Mouse (Mus musculus): Measurements from ENCODE around the gene Il2rb. TPM values are rescaled to one million over a fixed set of nuclear protein-coding genes. Genes with fewer than 3 reads are reported as not detected.

Gene Il2rb
- polyA plus RNA-seq, 1 experiment from 2014 or later = 0.06 TPM

DNA sequence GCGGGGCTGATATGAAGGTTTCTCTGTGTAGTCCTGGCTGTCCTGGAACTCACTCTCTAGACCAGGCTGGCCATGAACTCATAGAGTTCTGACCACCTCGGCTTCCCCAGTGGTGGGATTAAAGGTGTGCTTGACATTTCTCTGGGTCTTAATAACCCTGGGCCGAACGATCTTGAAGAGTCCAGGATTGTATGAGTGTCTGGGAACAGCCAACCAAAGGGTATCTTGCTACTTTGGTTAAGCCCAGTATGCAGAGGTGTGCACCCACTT is 36.3 kb upstream of the Il2rb start:
- peak overlapping the region; percentile 86 for H3K27ac ChIP-seq (replicated peaks)
- 66% methylated on average over 4 of the region's 4 CpGs for WGBS
- no peak; the same call in 1 of the 2 replicates for ATAC-seq (ENCODE audit: low read depth)
- peak overlapping the region; percentile 32; the same call in 1 of the 2 replicates for H3K4me3 ChIP-seq
- peak overlapping the region; percentile 69 for H3K9ac ChIP-seq
- H3K9me3 ChIP-seq = no peaks in the 10 kb centered on the region
- no peaks in the 10 kb centered on the region for H3K36me3 ChIP-seq
- H3K4me2 ChIP-seq = peak overlapping the region; percentile 53
- no peaks in the 10 kb centered on the region; the same call in 1 of the 2 replicates for H3K27me3 ChIP-seq
- peaks cover 35% of the 10 kb centered on the region for H3K4me1 ChIP-seq (replicated peaks)

DNA sequence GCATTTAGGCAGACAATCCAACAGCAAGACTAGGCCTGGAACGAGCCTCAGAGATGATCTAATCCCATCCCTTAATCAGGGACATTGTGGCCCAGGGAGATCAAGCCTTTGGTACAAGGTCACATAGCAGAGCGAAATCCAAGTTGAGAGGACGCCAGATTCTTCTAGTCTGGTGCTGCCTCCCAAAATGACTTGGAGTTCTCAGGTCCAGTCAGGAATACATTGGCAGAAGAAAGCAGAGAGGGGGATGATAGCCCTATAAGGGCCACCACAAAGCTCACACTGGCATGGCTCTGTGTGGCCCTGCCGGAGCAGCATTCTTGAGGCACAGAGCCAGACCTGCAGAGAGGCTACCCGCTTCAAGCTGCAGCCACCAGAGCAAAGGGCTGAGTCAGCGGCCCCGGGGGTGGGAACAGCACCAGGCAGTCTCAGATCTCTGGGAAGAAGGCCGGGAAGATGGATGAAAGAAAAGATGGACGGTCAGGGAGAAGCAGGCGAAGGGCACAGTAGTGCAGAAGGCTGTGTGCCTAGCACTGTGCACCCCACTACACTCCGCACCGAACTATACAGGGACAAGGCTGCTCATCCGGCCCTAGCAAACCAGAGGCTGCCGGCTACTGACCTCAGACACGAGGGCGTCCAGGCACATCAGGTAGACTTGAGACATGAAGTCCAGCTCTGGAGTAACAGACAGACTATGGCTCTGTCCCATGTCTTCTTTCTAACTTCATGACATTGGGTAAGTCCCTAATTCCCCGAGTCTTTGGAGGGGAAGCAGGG is 35.8 kb upstream of the Il2rb start, which contains the start of gene C1qtnf6:
C1qtnf6 (minus strand) TSS at position 746 of the 780 bp plus-strand sequence.
- peak within 1 kb of the TSS; percentile 53 for H3K4me2 ChIP-seq
- 68% methylated on average over 17 of the region's 17 CpGs for WGBS

DNA sequence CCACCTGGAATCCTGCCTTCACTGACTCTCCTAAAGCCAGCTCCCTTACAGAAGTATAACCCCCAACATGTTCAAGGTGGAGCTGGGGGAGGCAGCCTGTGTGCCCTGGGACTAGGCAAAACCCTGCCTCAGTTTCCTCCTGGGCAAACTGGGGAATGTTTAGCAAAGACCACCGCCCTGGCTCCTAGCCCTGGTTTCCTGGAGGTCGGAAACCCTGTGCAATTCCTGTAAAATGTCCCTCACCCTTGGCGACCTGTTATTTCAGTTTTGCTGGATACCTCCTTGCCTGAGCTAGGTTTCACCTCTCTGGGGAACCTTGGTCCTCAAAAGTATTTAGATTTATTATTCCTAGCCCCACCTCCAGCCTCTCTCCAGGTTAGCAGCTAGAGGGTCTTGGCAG is 35.1 kb upstream of the Il2rb start:
- Histone ChIP-seq H3K9me3 (no peaks in the 10 kb centered on the region), H3K4me2 (no peak overlapping the region), H3K4me1 (replicated peaks) (peaks cover 30% of the 10 kb centered on the region), H3K9ac (peak overlapping the region; percentile 69), H3K36me3 (no peaks in the 10 kb centered on the region), H3K27me3 (no peaks in the 10 kb centered on the region; the same call in 1 of the 2 replicates), H3K27ac (replicated peaks) (no peak overlapping the region), H3K4me3 (no peak overlapping the region)
- 71% methylated on average over 3 of the region's 3 CpGs for WGBS
- no peak for ATAC-seq (ENCODE audit: low read depth)

More for the DNA sequence above, 35.8 kb upstream of the Il2rb start, which contains the start of gene C1qtnf6:
- ATAC-seq (ENCODE audit: low read depth) = no peak
- H3K36me3 ChIP-seq = no peaks in the 10 kb centered on the region
- no peaks in the 10 kb centered on the region for H3K9me3 ChIP-seq
- H3K9ac ChIP-seq = peak within 1 kb of the TSS; percentile 69
- H3K4me3 ChIP-seq = peak within 1 kb of the TSS; percentile 32
- peak within 1 kb of the TSS; percentile 86 for H3K27ac ChIP-seq (replicated peaks)
- no peaks in the 10 kb centered on the region; the same call in 1 of the 2 replicates for H3K27me3 ChIP-seq
- H3K4me1 ChIP-seq (replicated peaks) = peaks cover 35% of the 10 kb centered on the region

DNA sequence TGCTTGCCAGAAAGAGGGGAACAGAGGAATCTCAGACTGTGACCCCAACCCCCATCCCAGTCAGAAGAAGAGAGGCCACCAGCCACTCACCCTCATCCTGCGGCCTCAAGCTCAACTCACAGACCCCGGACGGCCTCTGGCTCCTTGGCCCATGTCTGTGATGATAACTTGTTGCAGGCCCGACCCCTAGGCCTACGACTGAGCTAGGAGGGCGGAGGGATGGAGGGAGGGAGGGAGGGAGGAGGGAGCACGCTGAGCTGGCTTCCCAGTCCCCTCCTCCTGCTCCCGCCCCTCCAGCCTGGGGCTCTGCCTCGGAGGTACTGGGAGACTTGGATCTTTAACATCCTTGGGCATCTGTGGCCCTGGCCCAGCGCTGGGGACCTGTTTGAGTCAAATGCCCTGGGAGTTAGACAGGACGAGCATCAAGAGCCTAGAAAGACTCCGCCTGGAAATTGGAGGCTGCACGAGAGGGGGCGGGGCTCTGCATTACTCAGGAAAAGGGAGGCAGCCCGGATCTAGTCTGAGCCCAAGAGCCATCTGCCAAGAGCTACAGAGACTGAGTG is 34.4 kb upstream of the Il2rb start:
- Histone ChIP-seq H3K9me3 (no peaks in the 10 kb centered on the region), H3K27ac (replicated peaks) (peak overlapping the region; percentile 54), H3K4me3 (peak overlapping the region; percentile 25), H3K36me3 (no peaks in the 10 kb centered on the region), H3K27me3 (no peaks in the 10 kb centered on the region; the same call in 1 of the 2 replicates), H3K4me1 (replicated peaks) (peaks cover 30% of the 10 kb centered on the region), H3K9ac (peak overlapping the region; percentile 69), H3K4me2 (peak overlapping the region; percentile 52)
- 6% methylated on average over 15 of the region's 15 CpGs for WGBS
- 0 out of 2 replicates have a peak, but pooled peaks have one; percentile 15 for ATAC-seq (ENCODE audit: low read depth)

DNA sequence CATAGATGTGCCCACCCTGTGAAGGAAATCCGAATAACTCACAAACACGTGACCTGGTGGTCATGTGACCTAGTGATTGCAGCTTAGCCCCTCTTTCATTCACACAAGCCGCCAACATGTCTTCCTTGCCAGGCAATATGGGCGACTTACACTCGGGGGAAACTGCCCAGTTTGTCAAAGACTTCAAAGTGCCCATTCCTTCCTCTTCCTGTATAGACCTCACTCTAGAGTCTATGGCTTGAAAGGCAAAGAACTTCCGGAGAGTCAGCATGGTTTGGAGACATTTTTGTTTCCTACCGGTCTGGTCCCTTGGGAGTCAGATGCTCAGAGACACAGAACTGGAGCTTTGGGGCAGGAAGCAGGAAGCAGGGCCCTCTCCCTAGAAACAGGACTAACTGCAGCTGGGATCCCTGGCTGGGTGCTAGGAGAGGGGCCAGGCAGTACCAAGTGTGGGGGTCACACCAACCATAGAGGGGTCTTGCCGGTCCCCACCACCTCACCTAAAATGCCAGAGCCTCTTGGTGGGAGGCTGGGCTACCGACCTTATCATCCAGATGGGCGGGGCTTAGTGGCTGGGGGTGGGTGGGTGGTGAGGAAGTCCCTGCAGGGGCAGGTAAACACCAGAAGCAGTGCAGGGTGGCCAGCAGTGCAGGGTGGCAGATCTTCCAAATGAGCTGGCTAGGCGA is 33.8 kb upstream of the Il2rb start:
- H3K9ac ChIP-seq = peak overlapping the region; percentile 69
- H3K27ac ChIP-seq (replicated peaks) = peak overlapping the region; percentile 54
- H3K4me3 ChIP-seq = peak overlapping the region; percentile 25
- H3K27me3 ChIP-seq = no peaks in the 10 kb centered on the region; the same call in 1 of the 2 replicates
- 55% methylated on average over 11 of the region's 11 CpGs for WGBS
- no peak for ATAC-seq (ENCODE audit: low read depth)
- H3K36me3 ChIP-seq = no peaks in the 10 kb centered on the region
- H3K4me2 ChIP-seq = peak overlapping the region; percentile 52
- no peaks in the 10 kb centered on the region for H3K9me3 ChIP-seq
- H3K4me1 ChIP-seq (replicated peaks) = peaks cover 30% of the 10 kb centered on the region

DNA sequence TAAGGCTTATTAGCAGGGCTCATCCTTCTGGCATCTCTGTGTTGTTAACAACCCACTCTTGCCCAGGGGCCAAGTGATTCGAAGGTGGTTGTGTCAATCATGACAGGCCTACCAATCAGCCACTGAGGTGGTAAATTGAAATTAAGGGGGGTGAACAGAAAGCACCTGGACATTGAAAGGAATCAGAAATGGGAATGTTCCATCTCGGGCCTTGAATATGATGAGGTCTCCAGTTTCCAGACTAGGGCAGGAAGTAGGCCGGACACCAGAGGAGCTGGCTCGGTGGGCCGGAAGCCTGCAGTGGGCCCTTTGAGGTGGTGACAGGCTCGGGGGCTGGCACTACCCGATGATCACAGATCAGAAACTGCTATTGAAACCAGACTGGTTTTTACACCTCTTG is 32.9 kb upstream of the Il2rb start:
- Histone ChIP-seq H3K9ac (no peak overlapping the region), H3K36me3 (no peaks in the 10 kb centered on the region), H3K4me1 (replicated peaks) (peaks cover 30% of the 10 kb centered on the region), H3K27me3 (no peaks in the 10 kb centered on the region; the same call in 1 of the 2 replicates), H3K4me2 (0 out of 2 replicates have a peak overlapping the region, but pooled peaks have one; percentile 52), H3K27ac (replicated peaks) (no peak overlapping the region), H3K9me3 (no peaks in the 10 kb centered on the region), H3K4me3 (no peak overlapping the region)
- WGBS = 83% methylated on average over 7 of the region's 7 CpGs
- ATAC-seq (ENCODE audit: low read depth) = no peak

DNA sequence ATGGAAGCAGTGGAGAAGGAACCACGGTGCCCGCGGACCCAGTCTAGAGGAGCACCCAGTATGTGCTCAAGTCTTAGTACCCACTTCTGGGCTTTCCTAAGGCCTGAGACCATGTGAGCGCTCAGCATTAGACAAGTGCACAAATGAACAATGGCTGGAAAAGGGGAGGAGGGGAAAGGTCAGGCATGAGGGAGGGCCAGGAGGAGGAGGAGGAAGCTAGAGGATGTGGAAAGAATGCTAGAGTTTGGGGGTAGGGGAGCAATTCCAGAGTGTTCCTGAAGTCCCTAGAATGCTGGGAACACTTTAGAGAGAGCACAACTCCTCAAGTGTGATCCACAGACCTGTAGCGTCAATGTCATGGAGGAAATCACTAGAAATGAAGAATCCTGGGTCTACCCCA is 29.1 kb upstream of the Il2rb start:
- no peak overlapping the region for H3K4me3 ChIP-seq
- H3K4me2 ChIP-seq = no peak overlapping the region
- 89% methylated on average over 5 of the region's 5 CpGs for WGBS
- peaks cover 7% of the 10 kb centered on the region for H3K4me1 ChIP-seq (replicated peaks)
- no peaks in the 10 kb centered on the region for H3K36me3 ChIP-seq
- ATAC-seq (ENCODE audit: low read depth) = no peak
- H3K9ac ChIP-seq = no peak overlapping the region
- H3K27me3 ChIP-seq = no peaks in the 10 kb centered on the region
- no peak overlapping the region for H3K27ac ChIP-seq (replicated peaks)
- H3K9me3 ChIP-seq = no peaks in the 10 kb centered on the region

DNA sequence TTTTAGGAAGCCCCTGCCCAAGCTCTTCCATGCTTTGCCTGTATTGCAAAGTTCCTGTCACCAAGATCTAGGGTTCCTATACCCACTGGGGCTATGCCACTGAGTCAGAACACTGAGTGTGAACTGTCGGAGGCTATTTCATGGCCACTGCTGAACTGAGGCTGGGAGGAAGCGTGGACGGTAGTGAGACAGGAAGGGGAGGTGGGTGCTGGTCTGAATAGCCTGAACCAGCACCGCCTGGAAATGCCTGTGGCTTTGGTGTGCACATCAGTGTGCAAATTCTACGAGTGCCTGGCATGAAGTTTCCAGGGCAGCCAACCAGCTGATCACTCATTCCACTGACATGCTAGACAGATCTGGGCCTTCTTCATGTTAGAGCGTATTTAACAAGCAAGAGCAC is 26.8 kb upstream of the Il2rb start:
- H3K36me3 ChIP-seq = no peaks in the 10 kb centered on the region
- no peak overlapping the region for H3K4me2 ChIP-seq
- H3K4me1 ChIP-seq (replicated peaks) = no peaks in the 10 kb centered on the region
- H3K27ac ChIP-seq (replicated peaks) = no peak overlapping the region
- H3K27me3 ChIP-seq = no peaks in the 10 kb centered on the region
- H3K4me3 ChIP-seq = no peak overlapping the region
- 90% methylated on average over 6 of the region's 6 CpGs for WGBS
- no peak for ATAC-seq (ENCODE audit: low read depth)
- H3K9me3 ChIP-seq = no peaks in the 10 kb centered on the region
- H3K9ac ChIP-seq = no peak overlapping the region

DNA sequence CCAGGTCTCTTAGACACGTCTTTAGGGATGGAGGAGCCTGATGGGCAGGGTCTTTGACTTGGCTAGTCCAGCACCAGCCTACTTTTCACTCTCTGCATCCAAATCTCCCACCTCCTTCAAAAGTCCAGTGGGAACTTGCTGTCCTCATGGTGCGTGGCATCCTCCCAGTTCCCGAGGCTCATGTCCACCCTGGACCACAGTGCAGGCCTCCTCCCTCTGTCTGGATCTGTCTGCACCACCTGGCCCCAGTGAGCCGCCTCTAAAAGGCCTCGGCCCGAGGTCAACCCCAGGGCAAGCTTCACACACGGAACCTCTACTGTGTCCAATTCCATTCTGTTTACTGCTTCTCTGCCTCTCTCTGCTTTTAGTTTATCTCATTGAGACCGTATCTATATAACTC is 26.3 kb upstream of the Il2rb start:
- ATAC-seq (ENCODE audit: low read depth) = no peak
- Histone ChIP-seq H3K27ac (replicated peaks) (no peak overlapping the region), H3K36me3 (no peaks in the 10 kb centered on the region), H3K9ac (no peak overlapping the region), H3K4me3 (no peak overlapping the region), H3K9me3 (no peaks in the 10 kb centered on the region), H3K27me3 (no peaks in the 10 kb centered on the region), H3K4me1 (replicated peaks) (no peaks in the 10 kb centered on the region), H3K4me2 (no peak overlapping the region)
- WGBS = 66% methylated on average over 8 of the region's 8 CpGs

DNA sequence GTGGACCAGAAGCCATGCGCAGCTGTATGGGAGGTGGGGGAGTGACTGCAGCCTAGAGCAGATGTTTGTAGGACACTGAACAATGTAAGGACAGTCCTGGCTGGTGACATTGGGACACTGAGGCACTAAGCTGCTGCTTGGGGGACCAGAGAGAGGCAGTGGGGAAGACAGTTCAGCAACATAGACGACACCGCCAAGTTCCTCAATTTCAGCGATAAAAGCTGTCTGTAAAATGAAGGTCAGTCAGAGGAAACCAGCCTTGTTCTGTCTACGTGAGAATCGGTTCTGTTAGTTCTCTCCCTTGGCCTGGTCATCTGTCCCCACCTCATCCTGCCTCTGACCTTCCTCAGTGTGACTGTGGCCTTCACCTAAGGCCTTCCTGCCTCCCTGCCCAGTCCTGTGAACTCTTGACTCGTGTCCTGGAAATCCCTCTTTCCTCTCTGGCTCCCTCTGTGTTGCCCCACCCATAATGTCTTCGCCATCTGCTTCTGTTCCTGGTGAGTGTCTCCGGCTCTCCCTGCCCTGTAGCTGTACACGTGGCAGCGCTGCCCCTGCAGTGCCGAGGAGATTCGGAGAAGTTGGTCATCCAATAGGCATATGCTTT is 25.1 kb upstream of the Il2rb start:
- Histone ChIP-seq H3K9me3 (no peaks in the 10 kb centered on the region), H3K4me2 (no peak overlapping the region), H3K4me3 (no peak overlapping the region), H3K9ac (no peak overlapping the region; the same call in 1 of the 2 replicates), H3K27ac (replicated peaks) (no peak overlapping the region), H3K4me1 (replicated peaks) (no peaks in the 10 kb centered on the region), H3K36me3 (no peaks in the 10 kb centered on the region), H3K27me3 (no peaks in the 10 kb centered on the region)
- WGBS = 67% methylated on average over 13 of the region's 13 CpGs
- no peak for ATAC-seq (ENCODE audit: low read depth)

DNA sequence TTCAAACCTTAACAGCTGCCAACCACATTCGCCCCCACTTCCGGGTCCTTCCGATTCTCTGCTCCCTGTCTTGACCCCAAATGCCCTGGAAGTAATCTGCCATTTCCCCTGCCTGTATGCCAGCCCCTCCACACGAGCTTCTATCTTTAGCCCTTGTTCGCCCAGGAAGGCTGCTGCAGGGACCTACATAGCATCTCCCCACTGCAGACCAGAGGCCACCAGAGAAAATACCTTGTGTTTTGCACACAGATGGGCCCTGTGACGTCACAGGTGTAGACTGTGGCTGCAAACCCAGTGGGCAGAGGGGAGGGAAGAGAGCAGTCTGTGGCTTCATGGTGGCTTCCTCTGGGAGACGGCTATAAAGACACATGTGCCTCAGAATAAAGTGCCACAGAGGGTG is 23.1 kb upstream of the Il2rb start:
- no peaks in the 10 kb centered on the region; the same call in 1 of the 2 replicates for H3K4me1 ChIP-seq (replicated peaks)
- H3K27me3 ChIP-seq = no peaks in the 10 kb centered on the region
- H3K27ac ChIP-seq (replicated peaks) = no peak overlapping the region
- H3K9me3 ChIP-seq = no peaks in the 10 kb centered on the region
- no peak overlapping the region for H3K4me3 ChIP-seq
- H3K9ac ChIP-seq = no peak overlapping the region
- ATAC-seq (ENCODE audit: low read depth) = no peak
- no peak overlapping the region for H3K4me2 ChIP-seq
- 75% methylated on average over 7 of the region's 7 CpGs for WGBS
- H3K36me3 ChIP-seq = no peaks in the 10 kb centered on the region

DNA sequence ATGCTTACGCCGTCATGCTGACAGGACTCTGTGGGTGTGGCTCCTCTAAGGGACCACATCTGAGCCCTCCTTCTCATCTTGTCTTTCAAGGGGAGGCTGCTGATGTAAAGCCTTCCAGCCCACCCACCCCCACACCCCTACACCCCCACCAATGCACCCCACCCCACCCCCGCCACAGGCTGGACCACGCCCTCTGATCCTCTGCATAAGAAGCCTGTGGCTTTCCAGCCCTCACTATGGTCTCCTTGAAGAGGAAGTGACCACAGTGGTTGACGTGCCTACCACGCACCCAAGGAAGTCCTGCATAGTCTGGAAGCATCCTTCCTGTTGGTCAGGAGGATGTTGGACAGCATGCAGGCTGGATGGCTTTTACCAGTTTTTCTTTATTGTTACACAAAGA is 20.7 kb upstream of the Il2rb start:
- H3K4me1 ChIP-seq (replicated peaks) = no peaks in the 10 kb centered on the region; the same call in 1 of the 2 replicates
- H3K36me3 ChIP-seq = no peaks in the 10 kb centered on the region
- 92% methylated on average over 6 of the region's 6 CpGs for WGBS
- no peak overlapping the region for H3K27ac ChIP-seq (replicated peaks)
- ATAC-seq (ENCODE audit: low read depth) = no peak
- H3K9me3 ChIP-seq = no peaks in the 10 kb centered on the region
- H3K27me3 ChIP-seq = no peaks in the 10 kb centered on the region
- no peak overlapping the region for H3K4me2 ChIP-seq
- no peak overlapping the region for H3K4me3 ChIP-seq
- H3K9ac ChIP-seq = 0 out of 2 replicates have a peak overlapping the region, but pooled peaks have one; percentile 3
